Mouse (Mus musculus) layer of hippocampus, adult 9-11 months (tissue): ENCODE results near the gene Piezo1.

ENCODE experiments used
- DNase-seq: peaks from one replicate; pipeline ENCODE4 v3.0.0; 2022

Piezo1 gene

DNA sequence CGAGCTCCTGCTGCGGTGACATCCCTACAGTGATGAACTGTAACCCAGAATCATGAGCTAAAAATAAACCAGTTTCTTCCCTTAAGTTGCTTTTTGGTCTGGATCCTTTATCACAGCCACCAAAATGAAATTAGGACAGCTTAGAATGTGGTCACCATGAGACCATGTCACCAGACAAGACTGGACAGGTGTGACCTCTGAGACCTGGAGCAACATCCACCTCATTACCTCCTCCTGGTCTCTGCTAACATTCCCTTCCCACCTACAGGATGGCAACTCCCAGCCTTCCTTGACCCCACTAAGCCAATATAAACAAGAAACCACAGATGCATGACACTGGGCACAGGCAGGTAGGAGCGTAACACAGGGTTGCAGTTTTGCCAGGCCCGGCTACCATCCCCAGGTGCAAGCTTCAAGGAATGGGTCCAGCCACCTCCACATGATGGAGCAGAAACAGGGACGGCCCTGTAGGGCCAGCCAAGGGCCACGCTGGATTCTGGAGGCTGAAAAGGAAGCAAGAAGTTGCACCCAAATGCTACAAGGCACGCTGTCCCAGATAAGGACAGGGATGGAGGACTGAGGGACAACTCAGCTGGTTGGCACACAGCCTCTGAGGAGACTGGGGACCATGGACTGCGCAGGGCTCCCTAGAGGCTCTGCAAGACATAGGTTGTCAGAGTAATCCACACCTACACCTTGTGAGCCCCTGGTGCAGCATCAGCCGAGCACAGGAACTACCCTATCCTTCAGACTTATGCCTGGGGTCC is 12.6 kb downstream of the Piezo1 start:
- no peak for DNase-seq

DNA sequence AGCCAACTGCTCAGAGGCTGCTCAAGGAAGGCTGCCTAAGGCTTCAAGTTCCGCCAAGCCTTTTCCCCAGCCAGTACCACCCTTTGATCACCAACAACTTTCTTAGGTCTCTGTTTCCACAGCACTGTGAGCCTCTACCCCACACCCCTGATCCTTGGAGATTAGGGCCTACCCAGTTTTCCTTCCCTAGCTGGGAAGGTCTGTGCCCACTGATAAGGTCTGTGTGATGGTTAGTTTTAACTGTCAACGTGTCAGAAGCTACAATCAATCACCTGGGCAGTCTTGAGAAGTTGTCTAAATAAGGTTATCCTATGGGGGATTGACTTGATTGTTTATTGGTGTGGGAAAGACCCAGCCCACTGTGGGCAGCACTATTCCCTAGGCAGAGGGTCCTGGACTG is 13.3 kb downstream of the Piezo1 start:
- no peak for DNase-seq

DNA sequence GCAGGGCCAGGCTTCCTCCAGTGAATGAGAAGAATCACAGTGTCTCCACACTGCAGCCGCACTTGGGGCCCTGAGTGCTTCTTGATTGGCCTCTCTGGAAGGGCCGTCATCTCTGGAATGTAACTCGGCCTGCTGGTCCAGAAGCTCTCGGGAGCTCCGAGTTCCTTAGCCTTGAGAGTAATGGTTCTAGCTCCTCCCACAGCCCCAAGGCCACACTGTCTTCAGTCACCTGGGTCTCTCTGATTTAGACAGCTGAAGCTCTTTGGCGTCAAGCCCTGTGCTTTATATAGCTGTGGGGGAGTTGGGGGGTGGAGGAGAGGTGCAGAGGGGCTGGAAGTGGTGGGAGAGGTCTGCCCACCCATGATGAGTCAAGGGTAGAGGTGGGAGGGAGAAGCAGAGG is 14.1 kb downstream of the Piezo1 start:
- DNase-seq, result no peak

DNA sequence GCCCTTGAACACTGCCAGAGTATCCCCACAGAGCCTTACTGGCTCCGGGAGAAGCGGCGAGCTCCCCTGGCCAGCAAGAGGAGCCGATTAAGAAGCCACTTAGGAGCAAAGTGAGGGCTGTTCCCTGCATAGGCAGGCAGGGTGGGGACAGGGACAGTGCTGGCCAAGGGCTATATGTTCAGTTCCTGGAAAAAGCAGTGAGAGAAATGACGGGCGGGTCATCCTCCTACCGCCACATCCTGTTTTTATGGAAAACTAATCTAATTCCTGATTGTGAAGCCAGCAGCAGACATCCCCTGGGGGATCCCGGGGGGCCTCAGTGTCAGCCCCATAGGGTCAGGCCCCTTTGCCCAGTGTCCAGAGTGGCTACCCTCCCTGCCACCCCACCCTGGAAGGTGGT is 19.8 kb downstream of the Piezo1 start:
- no peak for DNase-seq

- DNase-seq, result no peak
These were observed 22.0 kb downstream of the Piezo1 start for GRCm38 (mm10) chr8:122529159-122529558.

GRCm38 (mm10) chr8:122527937-122528336 is 23.2 kb downstream of the Piezo1 start:
- DNase-seq, result no peak

- no peak for DNase-seq
These were observed 24.5 kb downstream of the Piezo1 start for GRCm38 (mm10) chr8:122526526-122527170.

GRCm38 (mm10) chr8:122526084-122526483 is 25.0 kb downstream of the Piezo1 start:
- no peak for DNase-seq

- DNase-seq, result no peak
These were observed 26.1 kb downstream of the Piezo1 start for GRCm38 (mm10) chr8:122525004-122525403.

DNA sequence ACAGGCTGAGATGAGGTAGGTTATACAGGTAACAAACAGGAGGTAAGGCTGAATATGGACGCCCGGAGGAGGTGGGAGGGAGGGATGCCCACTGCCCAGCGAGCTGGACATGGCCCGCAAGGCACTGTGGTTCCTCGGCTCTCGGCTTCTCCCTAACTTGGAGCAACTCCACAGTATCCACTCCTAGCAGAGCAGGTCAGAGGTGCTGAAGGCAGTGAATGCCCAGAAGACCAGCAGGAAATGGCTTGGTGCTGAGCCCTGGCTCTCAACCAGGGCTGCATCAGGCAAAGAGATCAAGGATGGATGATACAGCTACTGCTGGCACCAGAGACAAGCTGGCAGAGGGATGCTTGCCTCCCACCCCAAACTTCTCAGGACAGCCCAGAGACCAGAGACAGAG is 26.6 kb downstream of the Piezo1 start:
- DNase-seq, result no peak

GRCm38 (mm10) chr8:122523652-122524360 is 27.3 kb downstream of the Piezo1 start:
- DNase-seq, result no peak

DNA sequence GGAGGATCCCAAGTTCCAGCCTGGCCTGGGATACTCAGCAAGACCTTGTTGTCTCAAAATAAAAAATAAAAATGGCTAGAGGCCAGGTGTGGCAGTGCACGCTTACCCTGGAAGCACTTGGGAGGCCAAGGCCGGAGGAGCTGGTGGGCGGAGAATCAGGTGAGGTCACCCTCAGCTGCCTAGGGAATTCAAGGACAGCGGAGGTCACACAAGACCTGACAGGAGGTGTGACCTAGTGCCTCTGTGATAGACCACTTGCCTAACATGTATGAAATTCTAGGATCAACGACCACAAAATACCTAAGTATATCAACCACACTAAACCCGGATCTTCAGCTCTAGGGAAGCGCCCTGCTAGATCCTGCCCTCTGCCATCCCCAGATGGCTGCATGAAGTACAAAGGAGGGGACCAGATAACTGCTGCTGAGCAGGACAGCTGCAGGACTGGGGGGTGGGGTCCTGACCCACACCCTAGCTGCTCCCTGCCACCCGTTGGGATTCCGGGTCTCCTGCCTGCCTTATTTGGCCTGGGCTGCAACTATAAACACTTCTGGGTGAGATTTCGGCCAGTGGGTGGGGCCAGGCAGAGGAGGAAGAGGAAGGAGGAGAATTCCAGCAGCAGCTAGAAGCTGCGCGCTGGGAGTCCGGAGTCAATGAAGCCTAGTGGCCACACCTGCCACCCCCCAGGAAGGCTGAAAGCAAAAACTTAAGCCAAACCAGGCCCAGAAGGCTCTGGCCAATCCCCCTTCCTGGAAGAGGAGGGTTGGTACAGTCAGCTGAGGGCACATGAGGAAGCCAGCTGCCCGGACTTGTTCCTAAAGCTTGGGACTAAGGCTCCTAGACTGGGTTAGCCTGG is 28.1 kb downstream of the Piezo1 start:
- no peak for DNase-seq

GRCm38 (mm10) chr8:122520611-122521010 is 30.5 kb downstream of the Piezo1 start:
- DNase-seq, result no peak

GRCm38 (mm10) chr8:122517541-122518190 is 33.5 kb downstream of the Piezo1 start:
- no peak for DNase-seq

DNA sequence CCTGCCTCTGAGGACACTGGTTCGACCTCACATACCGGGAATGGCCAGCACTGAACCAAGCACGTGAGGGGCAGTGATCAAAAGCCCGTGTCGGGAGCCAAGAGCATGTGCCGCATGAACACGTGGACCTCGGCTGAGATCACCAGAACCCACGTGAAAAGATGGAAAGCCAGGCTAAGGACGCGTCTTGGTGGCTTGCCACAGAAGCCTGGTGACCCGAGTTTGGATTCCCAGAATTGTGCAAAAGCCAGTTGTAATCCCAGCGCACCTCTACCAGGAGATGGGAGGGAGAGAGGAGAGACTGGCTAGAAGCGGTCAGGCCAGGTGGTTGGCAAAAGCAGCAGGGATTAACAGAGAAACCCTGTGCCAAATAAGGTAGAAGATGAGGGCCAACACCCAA is 35.4 kb downstream of the Piezo1 start:
- DNase-seq, result no peak

GRCm38 (mm10) chr8:122512392-122512791 is 38.7 kb downstream of the Piezo1 start:
- DNase-seq, result no peak

DNA sequence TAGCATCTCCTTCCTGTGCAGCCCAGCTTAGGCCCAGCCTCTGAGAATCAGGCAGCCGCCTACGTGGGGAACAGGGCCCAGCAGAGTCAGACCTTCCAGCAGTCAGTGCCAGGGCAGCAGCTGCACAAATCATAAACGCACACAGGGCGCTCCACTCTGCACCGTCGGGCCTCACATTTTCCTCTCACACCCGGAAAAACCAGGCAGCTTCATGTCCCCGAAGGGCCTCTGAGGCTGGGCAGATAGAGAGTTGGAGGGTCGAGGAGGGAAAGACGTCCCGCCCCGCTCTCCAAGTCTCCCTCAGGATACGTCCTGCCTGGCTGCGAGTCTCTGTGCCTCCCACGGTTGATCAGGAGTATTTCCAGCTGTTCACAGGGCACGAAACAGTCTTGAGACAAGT is 39.6 kb downstream of the Piezo1 start:
- no peak for DNase-seq

DNA sequence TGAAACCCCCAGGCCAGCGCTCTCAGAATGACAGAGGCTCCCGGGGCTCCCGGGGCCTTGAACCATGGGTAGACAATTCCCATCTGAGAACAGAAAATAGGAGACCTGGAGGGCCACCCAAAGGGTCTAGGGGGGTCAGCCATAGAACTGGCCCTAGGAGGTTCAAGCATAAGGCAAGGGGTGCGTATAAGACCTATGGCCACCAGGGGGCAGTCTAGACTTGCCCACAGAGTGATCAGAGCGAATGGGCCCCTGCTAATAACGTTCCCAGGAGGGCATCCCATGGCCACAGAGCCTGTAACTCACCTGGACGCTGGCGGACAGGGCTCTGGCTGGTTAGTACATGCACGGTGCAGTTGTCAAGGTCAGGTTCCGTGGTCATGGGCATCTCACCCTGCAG is 50.3 kb downstream of the Piezo1 start:
- peak; percentile 61 for DNase-seq

DNA sequence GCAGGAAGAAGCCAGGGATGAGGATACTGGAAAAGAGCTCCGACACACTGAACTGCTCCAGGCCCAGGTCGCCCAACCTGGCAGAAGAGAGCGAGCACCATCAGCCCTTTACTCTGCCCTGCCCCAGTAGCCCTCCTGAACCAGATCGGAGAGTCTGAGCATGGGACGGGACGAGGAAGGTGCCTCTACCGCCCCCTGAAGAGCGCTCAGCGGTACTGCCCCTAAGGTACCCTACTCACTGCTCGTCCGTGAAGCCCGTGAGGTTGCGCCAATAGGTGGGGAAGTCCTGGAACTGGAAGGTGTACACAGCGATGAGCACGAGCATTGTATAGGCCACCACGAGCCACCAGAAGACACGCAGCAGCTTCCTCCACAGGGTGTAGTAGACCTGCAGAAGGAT is 53.2 kb downstream of the Piezo1 start:
- DNase-seq, result no peak

DNA sequence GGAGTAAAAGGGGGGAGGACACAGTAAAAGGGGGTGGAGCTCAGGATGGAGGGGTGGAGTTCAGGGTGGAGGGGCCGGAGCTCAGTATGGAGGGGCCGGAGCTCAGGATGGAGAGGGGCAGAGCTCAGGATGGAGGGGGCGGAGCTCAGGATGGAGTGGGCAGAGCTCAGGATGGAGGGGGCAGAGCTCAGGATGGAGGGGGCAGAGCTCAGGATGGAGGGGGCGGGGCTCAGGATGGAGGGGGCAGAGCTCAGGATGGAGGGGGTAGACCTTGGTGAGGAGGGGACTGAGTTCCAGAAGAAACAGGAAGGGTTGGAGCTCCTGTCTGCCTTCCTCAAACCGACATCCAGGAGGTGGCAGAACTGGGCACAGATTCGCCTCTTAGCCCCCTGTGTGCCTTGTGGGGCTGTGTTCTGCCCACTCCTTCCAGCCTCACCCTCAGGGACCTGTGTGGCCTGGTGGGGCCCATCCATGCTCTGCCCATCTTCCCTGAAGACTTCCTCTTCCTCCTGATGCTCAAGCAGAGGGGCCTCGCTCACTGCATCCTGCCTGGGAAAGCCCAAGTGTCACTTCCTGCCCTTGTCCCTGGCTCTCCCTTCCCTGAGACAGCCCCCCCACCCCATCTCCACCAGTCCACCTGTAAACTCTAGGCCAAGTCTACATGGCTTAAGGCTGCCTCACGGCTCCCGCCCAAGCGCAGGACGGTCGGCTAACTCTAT is 54.0 kb downstream of the Piezo1 start:
- no peak for DNase-seq

DNA sequence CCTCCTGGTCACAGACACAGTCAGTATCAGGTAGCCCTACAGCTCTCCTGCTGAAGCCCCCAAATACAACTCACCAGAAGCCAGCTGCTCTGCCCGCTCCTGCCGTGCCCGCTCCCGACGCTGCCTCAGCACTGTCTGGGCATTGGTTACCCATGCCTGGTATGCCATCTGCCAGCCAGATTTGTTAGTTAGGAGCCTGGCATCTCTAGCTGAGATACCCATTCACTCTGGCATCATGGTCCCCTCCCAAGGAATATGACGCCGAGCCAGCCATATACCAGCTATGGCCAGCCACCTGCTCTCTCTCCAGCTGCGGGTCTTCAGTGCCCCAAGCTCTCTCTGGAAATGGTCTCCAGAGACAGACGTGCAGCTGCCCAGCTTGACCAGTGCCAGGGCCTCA is 62.7 kb downstream of the Piezo1 start:
- DNase-seq, result peak; percentile 58

DNA sequence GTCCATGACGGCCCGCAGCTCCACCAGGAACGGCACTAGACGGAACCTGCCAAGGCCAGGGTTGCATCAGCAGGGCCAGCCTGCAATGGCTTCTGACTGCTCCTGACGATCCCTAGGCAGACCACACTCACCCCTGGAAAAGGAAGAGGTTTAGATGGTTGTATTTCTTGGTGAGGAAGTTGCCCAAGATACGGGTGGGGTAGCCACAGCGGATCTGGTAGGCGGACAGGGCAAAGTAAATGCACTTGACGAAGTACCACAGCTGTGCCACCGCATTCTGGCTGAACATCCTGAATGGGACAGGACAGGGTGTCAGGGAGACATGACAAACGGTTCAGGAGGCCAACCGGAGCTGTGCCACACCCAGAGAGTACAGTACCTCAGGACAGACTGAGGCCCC is 66.3 kb downstream of the Piezo1 start:
- no peak for DNase-seq
